Mouse (Mus musculus): Measurements from ENCODE around the gene Olfr781.
"Not testable (repeated sequence)": the region's sequence is repeated elsewhere in the genome, so short reads cannot be mapped to it uniquely, and the experiment has no call there.

Gene Olfr781

DNA sequence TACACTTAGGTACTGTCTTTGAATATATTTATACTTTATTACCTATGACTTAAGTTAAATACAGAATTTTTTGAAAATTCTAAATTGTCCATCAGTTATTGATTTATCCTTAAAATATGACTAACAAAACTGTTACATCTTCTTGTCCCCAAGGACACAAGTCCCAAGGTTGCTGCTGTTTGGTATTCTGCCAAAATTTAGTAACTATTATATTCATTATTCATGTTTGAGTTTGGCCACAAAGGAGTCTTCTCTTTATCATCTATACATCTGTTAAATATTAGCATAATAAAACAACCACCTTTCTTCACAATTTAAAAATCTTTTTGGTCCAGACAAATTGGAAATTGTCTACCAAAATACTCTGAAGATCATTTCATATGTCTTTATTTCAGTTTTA lies at the start of gene Olfr781:
TSS of gene Olfr781 (plus strand) at position 301 of the 400 bp plus-strand sequence.
- in situ Hi-C loops (cut with MboI; ENCODE audit: low sequenced_read_pairs) = no loop called here

DNA sequence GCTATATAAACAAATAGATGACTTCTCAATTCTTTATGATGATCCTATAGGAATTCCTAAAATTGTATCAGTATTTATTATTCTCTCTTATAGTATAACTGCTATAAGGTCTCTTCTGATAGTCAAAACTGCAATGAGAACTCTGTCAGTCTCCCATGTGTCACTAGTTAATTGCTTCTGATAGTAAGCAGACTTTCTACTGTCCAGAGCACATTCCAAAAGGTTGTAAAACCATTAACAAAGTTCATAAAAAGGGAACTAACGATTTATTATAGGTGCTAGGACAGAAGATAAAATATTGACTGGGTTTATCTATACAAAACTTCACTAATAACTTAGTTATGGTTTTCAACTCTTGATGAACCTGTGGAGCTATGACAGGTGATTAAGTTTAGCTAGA lies 15.7 kb upstream of the Olfr781 start:
- in situ Hi-C loops (cut with MboI; ENCODE audit: low sequenced_read_pairs) = not testable (repeated sequence)

- in situ Hi-C loops (cut with MboI; ENCODE audit: low sequenced_read_pairs) = not testable (repeated sequence)
Observed at GRCm38 (mm10) chr10:129313521-129313920, 15.1 kb upstream of the Olfr781 start.

DNA sequence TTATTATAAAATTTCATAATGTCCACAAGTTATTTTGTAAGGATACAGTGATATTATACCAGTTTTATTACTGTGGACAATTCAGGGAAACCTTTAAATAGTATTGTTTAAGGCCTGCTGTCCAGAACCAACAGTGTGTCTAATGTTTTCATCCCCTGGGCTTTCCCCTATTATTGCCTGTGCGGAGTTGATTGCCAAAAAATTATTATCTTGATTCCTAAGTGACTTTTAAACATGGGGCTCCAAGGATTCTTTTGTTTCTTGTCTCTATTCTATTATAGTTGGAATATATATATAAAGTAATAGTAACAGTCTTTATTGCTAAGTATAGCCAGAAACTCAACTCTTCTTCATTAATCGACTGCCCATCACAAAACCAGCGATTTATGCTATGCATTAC lies 10.8 kb upstream of the Olfr781 start, which contains the start of gene Olfr780:
TSS of gene Olfr780 (plus strand) at position 301 of the 400 bp plus-strand sequence.
- in situ Hi-C loops (cut with MboI; ENCODE audit: low sequenced_read_pairs) = no loop called here

- in situ Hi-C loops (cut with MboI; ENCODE audit: low sequenced_read_pairs) = no loop called here
Observed at GRCm38 (mm10) chr10:129348550-129348949, 19.9 kb downstream of the Olfr781 start, which contains the start of gene Olfr782. TSS of gene Olfr782 (plus strand) at chr10:129348850.

DNA sequence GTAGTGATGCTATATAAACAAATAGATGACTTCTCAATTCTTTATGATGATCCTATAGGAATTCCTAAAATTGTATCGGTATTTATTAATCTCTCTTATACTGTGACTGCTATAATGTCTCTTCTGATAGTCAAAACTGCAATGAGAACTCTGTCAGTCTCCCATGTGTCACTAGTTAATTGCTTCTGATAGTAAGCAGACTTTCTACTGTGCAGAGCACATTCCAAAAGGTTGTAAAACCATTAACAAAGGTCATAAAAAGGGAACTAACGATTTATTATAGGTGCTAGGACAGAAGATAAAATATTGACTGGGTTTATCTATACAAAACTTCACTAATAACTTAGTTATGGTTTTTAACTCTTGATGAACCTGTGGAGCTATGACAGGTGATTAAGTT lies 23.8 kb downstream of the Olfr781 start:
- in situ Hi-C loops (cut with MboI; ENCODE audit: low sequenced_read_pairs) = not testable (repeated sequence)

GRCm38 (mm10) chr10:129356496-129356895 lies 27.8 kb downstream of the Olfr781 start:
- in situ Hi-C loops (cut with MboI; ENCODE audit: low sequenced_read_pairs) = not testable (repeated sequence)

GRCm38 (mm10) chr10:129357307-129357706 lies 28.7 kb downstream of the Olfr781 start:
- in situ Hi-C loops (cut with MboI; ENCODE audit: low sequenced_read_pairs) = no loop called here

- in situ Hi-C loops (cut with MboI; ENCODE audit: low sequenced_read_pairs) = not testable (repeated sequence)
Observed at GRCm38 (mm10) chr10:129374051-129374450, 45.4 kb downstream of the Olfr781 start.
